ENCODE assay signal across 8 mouse cellular contexts in the genomic region with DNA sequence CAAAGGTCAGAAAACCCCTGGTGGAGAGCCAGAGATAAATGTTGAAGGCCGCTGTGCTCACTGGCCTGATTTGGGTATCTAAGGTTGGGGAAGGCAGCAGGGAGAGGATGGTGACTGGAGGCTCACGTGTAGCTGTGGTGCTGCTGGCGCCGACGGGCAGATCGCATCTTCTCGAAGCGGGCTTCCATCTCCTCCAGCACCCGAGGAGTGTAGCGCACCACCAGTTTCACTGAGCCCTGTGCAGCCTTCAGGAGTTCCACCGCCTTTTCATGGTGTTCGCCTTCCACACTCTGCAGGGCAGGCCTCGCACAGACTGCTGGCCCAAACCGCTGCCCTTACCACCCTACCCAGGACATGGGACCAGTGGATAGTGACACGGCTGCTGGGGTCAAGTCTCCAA. TPM values are rescaled to one million over a fixed set of nuclear protein-coding genes. Genes with fewer than 3 reads are reported as not detected.
DNase-seq lines count a peak whose midpoint lies in the region; ATAC-seq and TF ChIP-seq lines count a peak whose summit lies in the region.

No protein-coding gene starts in this region.

- H3K27ac ChIP-seq in kidney, embryonic 15.5 days: no peak overlapping the region
- peak overlapping the region; percentile 83; the same call in 1 of the 2 replicates for H3K27ac ChIP-seq in hindbrain, embryonic 15.5 days (replicated peaks)
- H3K27ac ChIP-seq in midbrain, embryonic 15.5 days: peak overlapping the region; percentile 85; the same call in 1 of the 2 replicates

- no peak for DNase-seq in kidney, postnatal 36 days
- peak; percentile 26 for DNase-seq in brain, embryonic 14.5 days (ENCODE audit: low read depth)
- no peak for DNase-seq in ovary, postnatal 36 days (ENCODE audit: low spot score)
- DNase-seq in frontal cortex, postnatal 36 days (ENCODE audit: low spot score in 2 of 2): no peak
- DNase-seq in layer of hippocampus, postnatal 10 days (ENCODE audit: low spot score in 2 of 2): no peak

- no peak for ATAC-seq in kidney, embryonic 15.5 days (replicated peaks; ENCODE audit: low FRiP score)
- ATAC-seq in hindbrain, embryonic 15.5 days (ENCODE audit: low FRiP score, low read depth): no peak
- no peak for ATAC-seq in midbrain, embryonic 15.5 days (replicated peaks)

- 80% methylated on average over 15 of the region's 15 CpGs for WGBS in kidney, embryonic 15.5 days
- WGBS in hindbrain, embryonic 15.5 days: 79% methylated on average over 15 of the region's 15 CpGs
- 86% methylated on average over 15 of the region's 15 CpGs for WGBS in midbrain, embryonic 15.5 days

- TF ChIP-seq POLR2A in brain, embryonic 14.5 days (IDR thresholded peaks at IDR 0.05; ENCODE audit: borderline replicate concordance, extremely low read depth, insufficient read depth, insufficient read length, poor library complexity, severe bottlenecking): no peak

- peak overlapping the region; percentile 99 for H3K4me2 ChIP-seq in kidney, embryonic 15.5 days
- peak overlapping the region; percentile 69 for H3K4me2 ChIP-seq in hindbrain, embryonic 15.5 days
- H3K4me2 ChIP-seq in midbrain, embryonic 15.5 days: peak overlapping the region; percentile 77

- peaks cover 58% of the 10 kb centered on the region for H3K27me3 ChIP-seq in kidney, embryonic 15.5 days
- peaks cover 12% of the 10 kb centered on the region for H3K27me3 ChIP-seq in hindbrain, embryonic 15.5 days
- peaks cover 7% of the 10 kb centered on the region; the same call in 1 of the 2 replicates for H3K27me3 ChIP-seq in midbrain, embryonic 15.5 days (replicated peaks)

- TF ChIP-seq CTCF in brain, embryonic 14.5 days (IDR thresholded peaks at IDR 0.05; ENCODE audit: borderline replicate concordance, extremely low read depth, insufficient read depth, insufficient read length): no peak

- peaks cover 10% of the 10 kb centered on the region for H3K36me3 ChIP-seq in kidney, embryonic 15.5 days
- peaks cover 6% of the 10 kb centered on the region; the same call in 1 of the 2 replicates for H3K36me3 ChIP-seq in hindbrain, embryonic 15.5 days
- H3K36me3 ChIP-seq in midbrain, embryonic 15.5 days (replicated peaks): no peaks in the 10 kb centered on the region; the same call in 1 of the 2 replicates

- H3K9ac ChIP-seq in kidney, embryonic 15.5 days: no peak overlapping the region
- peak overlapping the region; percentile 41; the same call in 1 of the 2 replicates for H3K9ac ChIP-seq in hindbrain, embryonic 15.5 days
- peak overlapping the region; percentile 64 for H3K9ac ChIP-seq in midbrain, embryonic 15.5 days

- peaks cover 40% of the 10 kb centered on the region for H3K4me1 ChIP-seq in kidney, embryonic 15.5 days
- peaks cover 51% of the 10 kb centered on the region for H3K4me1 ChIP-seq in hindbrain, embryonic 15.5 days (replicated peaks)
- peaks cover 49% of the 10 kb centered on the region for H3K4me1 ChIP-seq in midbrain, embryonic 15.5 days

- no peaks in the 10 kb centered on the region for H3K9me3 ChIP-seq in kidney, embryonic 15.5 days (replicated peaks)
- no peaks in the 10 kb centered on the region for H3K9me3 ChIP-seq in hindbrain, embryonic 15.5 days
- no peaks in the 10 kb centered on the region for H3K9me3 ChIP-seq in midbrain, embryonic 15.5 days

- no peak overlapping the region for H3K4me3 ChIP-seq in kidney, embryonic 15.5 days (replicated peaks)
- peak overlapping the region; percentile 84 for H3K4me3 ChIP-seq in hindbrain, embryonic 15.5 days
- peak overlapping the region; percentile 74 for H3K4me3 ChIP-seq in midbrain, embryonic 15.5 days

RNA-seq across cellular contexts. Expression of a gene that starts 1.4 kb away (rescaled TPM):
- polyA plus RNA-seq in kidney, embryonic 15.5 days (2015; fragmentation: Nextera tagmentation; extraction: Ambion mirVana): 6.7 and 7.5 TPM in 2 replicates
- polyA plus RNA-seq in brain, embryonic 14.5 days (2012; rRNA removed): 56.7 and 60.0 TPM in 2 replicates
- 29.9 and 32.1 TPM in 2 replicates for polyA plus RNA-seq in hindbrain, embryonic 15.5 days (2015; fragmentation: Nextera tagmentation; extraction: Ambion mirVana)
- 29.9 and 31.3 TPM in 2 replicates for polyA plus RNA-seq in midbrain, embryonic 15.5 days (2015; fragmentation: Nextera tagmentation; extraction: Ambion mirVana)
- 100 to 1,000 TPM; 124 to 128 TPM for total RNA-seq in layer of hippocampus, postnatal 10 days (2021)

RNA-seq across cellular contexts. Expression of a gene that starts 2.2 kb away (rescaled TPM):
- 0.41 and 0.96 TPM in 2 replicates for polyA plus RNA-seq in kidney, embryonic 15.5 days (2015; fragmentation: Nextera tagmentation; extraction: Ambion mirVana)
- polyA plus RNA-seq in brain, embryonic 14.5 days (2012; rRNA removed): 15.7 and 17.6 TPM in 2 replicates
- polyA plus RNA-seq in hindbrain, embryonic 15.5 days (2015; fragmentation: Nextera tagmentation; extraction: Ambion mirVana): 33.7 and 38.7 TPM in 2 replicates
- 24.4 TPM in 2 replicates for polyA plus RNA-seq in midbrain, embryonic 15.5 days (2015; fragmentation: Nextera tagmentation; extraction: Ambion mirVana)
- total RNA-seq in layer of hippocampus, postnatal 10 days (2021): 100 to 1,000 TPM; 137 to 163 TPM

RNA-seq across cellular contexts. Expression of a gene that starts 27.4 kb away (rescaled TPM):
- 225 and 242 TPM in 2 replicates for polyA plus RNA-seq in kidney, embryonic 15.5 days (2015; fragmentation: Nextera tagmentation; extraction: Ambion mirVana)
- polyA plus RNA-seq in brain, embryonic 14.5 days (2012; rRNA removed): 643 and 713 TPM in 2 replicates
- 179 and 183 TPM in 2 replicates for polyA plus RNA-seq in hindbrain, embryonic 15.5 days (2015; fragmentation: Nextera tagmentation; extraction: Ambion mirVana)
- 202 and 214 TPM in 2 replicates for polyA plus RNA-seq in midbrain, embryonic 15.5 days (2015; fragmentation: Nextera tagmentation; extraction: Ambion mirVana)
- 100 to 1,000 TPM; 393 to 440 TPM for total RNA-seq in layer of hippocampus, postnatal 10 days (2021)

RNA-seq across cellular contexts. Expression of a gene that starts 33.1 kb away (rescaled TPM):
- 2.1 and 2.5 TPM in 2 replicates for polyA plus RNA-seq in kidney, embryonic 15.5 days (2015; fragmentation: Nextera tagmentation; extraction: Ambion mirVana)
- polyA plus RNA-seq in brain, embryonic 14.5 days (2012; rRNA removed): 0.48 and 1.3 TPM in 2 replicates
- 0.65 and 0.68 TPM in 2 replicates for polyA plus RNA-seq in hindbrain, embryonic 15.5 days (2015; fragmentation: Nextera tagmentation; extraction: Ambion mirVana)
- 0.23 and 0.26 TPM in 2 replicates for polyA plus RNA-seq in midbrain, embryonic 15.5 days (2015; fragmentation: Nextera tagmentation; extraction: Ambion mirVana)
- under 1 TPM; 0.85 to 0.96 TPM for total RNA-seq in layer of hippocampus, postnatal 10 days (2021)

RNA-seq across cellular contexts. Expression of a gene that starts 34.6 kb away (rescaled TPM):
- 17.4 and 19.0 TPM in 2 replicates for polyA plus RNA-seq in kidney, embryonic 15.5 days (2015; fragmentation: Nextera tagmentation; extraction: Ambion mirVana)
- polyA plus RNA-seq in brain, embryonic 14.5 days (2012; rRNA removed): 19.0 and 20.3 TPM in 2 replicates
- 11.3 TPM in 2 replicates for polyA plus RNA-seq in hindbrain, embryonic 15.5 days (2015; fragmentation: Nextera tagmentation; extraction: Ambion mirVana)
- polyA plus RNA-seq in midbrain, embryonic 15.5 days (2015; fragmentation: Nextera tagmentation; extraction: Ambion mirVana): 10.7 and 12.7 TPM in 2 replicates
- total RNA-seq in layer of hippocampus, postnatal 10 days (2021): 10 to 100 TPM; 19.6 to 20.9 TPM
